Mouse (Mus musculus): ENCODE data around the gene Apoc2.
A peak's percentile ranks its signal among the peaks of the same experiment; 100 is the strongest.

Apoc2 gene

DNA sequence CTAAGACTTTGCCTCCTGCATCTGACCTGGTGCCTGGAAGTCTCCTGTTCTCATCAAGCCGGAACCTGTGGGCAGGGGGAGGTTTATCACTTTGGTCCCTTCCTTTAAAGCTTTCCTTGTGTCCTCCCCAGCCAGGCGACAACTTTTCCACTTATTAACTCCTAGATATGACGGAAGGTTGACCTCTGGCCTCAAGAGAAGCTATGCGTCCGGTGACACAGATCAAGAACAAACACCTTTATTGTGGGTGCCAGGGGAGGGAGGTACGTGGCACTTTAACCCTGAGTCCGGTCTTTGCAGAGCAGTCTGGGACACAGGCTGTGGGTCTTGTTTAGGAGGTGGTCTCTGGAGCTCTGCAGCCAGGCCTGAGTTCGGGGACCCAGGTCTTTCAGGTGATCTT is at the start of gene Apoc2:
Gene Apoc2, minus strand, starts transcription at position 70 of the 400 bp plus-strand sequence.
- DNase-seq (ENCODE audit: low spot score) = no peak

DNA sequence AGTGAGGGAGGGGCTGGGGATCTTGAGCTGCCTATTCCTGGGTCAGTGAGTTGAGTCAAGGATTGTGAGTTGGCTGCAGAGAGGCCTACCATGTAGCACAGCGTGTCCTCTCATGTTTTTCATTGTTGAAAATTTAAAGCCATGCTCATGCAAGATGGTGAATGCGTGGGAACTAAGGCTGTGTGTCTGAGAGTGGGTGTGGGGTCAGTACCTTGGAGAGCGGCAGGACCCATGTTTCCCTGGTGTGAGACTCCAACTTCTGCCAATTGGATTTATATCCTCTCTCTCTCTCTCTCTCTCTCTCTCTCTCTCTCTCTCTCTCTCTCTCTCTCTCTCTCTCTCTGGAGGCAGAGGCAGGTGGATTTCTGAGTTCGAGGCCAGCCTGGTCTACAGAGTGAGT is 48.8 kb upstream of the Apoc2 start:
- no peak for DNase-seq (ENCODE audit: low spot score)

DNA sequence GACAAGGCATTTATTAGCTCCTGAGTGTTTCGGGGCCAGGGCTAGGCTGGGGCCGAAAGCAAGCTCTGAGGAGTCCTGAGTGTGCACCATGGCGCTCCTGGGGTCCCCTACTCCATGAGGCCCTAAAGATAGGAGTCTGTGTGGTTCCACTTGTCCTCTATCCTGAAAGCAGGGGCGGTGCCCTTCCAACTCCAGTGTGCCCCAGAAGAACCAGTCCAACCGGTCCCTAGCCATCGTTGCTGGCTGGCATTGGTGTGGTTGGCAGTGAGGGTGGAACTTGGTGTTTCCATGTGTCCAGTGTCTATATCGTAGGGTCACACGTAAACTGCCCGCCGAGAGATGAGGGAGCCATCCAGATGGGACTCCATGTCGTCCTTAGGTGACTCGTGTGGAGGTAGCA is 46.4 kb upstream of the Apoc2 start:
- no peak for DNase-seq (ENCODE audit: low spot score)

DNA sequence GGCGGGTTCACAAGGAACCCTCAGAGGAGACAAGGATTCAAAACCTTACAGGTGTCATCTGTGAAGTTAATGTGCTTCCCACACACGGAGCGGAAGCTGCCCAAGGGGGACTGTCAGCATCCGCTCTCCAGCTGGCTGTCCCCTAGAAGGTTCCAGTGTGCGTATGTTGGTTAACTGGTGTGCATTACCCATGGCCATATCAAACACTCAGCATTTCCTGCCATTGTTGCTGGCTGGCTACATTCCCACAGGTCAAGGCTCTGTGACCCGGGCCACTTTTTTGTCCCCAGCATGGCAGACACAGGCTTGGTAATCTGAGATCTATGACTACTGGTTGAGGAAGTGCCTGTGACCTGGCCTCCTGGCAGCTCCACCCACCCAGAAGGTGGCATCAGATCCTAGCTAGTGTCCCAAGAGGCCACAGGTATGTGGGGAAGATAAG is 45.0 kb upstream of the Apoc2 start:
- DNase-seq (ENCODE audit: low spot score) = no peak

DNA sequence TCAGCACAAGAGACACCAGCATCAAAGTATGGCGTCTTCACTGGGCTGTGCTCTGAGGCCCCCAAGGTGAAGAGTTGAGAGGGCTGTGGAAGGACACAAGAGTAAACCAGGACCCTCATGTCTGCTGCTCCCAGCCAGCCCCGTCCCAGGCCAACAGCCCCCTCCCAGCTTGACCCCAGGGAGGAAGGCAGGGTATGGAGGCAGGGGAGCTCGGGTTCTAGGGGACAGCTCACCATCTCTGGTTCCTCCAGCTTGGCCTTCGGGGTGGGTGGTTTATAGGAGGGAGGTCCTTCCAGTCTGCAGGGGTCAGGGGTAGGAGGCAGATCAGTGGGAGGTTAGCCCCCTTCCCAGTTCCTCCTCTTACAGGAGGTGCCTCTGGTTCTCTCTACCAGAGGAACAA is 41.5 kb upstream of the Apoc2 start:
- no peak for DNase-seq (ENCODE audit: low spot score)

DNA sequence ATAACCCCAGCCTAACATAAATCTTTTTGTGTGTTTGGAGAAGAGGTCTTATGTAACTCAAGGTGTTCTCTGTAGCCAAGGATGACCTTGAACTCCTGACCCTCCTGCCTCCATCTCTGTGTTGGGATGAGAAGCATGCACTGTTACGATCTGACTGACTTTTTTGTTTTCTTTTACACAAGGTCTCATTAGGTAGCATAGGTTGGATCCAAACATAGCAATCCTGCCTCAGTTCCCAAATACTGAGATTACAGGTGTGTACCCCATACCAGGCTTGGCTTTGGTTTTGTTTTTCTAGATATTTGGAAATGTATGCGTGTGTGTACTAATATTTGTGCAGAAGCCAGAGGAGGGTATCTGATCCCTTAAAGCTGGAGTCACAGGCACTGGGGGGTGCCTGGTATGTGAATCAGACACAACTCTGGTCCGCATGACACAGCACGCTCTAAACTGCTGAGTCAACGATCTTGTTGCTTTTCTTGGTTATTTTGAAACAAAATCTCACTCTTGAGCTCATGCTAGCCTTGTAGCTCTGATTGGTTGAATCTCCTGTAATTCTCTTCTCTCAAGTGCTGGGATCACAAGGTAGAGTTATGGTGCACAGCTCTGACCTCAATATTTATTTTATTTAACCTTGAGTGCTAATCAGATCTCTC is 40.7 kb upstream of the Apoc2 start:
- DNase-seq (ENCODE audit: low spot score) = no peak

DNA sequence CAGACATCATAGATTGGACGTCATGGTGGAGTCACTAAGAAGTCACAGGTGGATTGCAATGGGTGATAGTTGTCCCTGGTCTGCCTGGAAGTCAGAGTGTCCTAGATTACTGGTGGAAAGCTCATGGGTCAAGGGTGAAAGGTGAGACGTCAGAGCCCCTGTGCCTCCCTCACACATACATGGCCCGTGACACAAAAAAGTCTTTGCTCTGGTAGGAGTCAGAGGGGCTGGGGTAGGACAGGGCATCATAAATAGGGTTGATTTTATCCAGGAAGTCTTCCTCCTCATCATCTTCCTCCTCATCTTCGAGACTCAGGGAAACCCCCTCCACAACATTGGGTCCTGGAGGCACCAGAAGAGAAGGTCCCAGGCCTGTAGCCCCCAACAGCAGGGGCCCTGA is 39.6 kb upstream of the Apoc2 start:
- DNase-seq (ENCODE audit: low spot score) = no peak

DNA sequence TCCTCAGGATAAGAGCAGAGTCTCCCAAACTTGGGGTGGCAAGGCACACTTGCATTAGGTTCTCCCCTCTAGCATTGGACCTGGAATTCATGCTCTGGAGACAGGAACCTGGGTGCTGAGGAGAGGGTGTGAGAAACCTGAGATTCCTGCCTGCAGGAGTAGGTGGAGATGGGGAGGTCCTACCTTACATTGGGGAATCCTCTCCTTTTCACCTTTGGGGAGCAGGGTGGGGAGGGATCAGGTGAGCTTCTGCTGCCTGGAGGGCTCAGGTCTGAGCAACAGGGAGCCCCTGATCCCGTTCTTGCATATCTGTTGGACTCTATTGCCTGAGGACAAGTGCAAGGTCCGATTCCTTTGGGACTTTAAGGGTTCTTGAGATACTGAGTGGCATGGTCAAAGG is 39.1 kb upstream of the Apoc2 start:
- DNase-seq (ENCODE audit: low spot score) = no peak

DNA sequence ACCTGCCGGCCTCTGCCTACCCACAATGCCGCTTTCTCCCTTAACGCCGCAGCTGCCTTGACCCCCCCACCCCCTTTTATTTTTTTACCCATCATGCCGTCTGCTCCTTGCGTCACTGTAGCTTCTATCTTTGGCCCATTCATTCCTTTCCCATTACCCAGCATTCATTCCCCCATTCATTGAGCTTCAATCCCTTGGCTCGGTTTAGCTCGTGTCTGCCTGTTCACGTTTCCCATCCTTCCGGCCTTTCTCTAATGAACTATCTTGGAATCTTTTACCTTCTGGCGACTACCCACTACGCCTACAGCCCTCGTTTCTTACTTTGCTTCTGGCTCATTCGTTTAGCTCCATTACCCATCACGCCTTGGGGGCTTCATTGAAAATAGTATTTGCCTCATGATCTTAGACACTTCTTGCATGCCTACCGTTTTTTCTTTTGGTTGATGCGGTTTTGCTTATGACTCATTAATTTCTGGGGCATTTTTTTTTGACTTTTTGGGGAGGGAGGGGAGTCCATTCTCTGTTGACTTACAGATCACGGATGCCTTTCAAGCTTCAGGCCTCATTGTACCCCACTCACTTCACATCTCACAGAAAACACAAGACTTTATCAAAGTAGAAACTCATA is 38.4 kb upstream of the Apoc2 start:
- DNase-seq (ENCODE audit: low spot score) = no peak

DNA sequence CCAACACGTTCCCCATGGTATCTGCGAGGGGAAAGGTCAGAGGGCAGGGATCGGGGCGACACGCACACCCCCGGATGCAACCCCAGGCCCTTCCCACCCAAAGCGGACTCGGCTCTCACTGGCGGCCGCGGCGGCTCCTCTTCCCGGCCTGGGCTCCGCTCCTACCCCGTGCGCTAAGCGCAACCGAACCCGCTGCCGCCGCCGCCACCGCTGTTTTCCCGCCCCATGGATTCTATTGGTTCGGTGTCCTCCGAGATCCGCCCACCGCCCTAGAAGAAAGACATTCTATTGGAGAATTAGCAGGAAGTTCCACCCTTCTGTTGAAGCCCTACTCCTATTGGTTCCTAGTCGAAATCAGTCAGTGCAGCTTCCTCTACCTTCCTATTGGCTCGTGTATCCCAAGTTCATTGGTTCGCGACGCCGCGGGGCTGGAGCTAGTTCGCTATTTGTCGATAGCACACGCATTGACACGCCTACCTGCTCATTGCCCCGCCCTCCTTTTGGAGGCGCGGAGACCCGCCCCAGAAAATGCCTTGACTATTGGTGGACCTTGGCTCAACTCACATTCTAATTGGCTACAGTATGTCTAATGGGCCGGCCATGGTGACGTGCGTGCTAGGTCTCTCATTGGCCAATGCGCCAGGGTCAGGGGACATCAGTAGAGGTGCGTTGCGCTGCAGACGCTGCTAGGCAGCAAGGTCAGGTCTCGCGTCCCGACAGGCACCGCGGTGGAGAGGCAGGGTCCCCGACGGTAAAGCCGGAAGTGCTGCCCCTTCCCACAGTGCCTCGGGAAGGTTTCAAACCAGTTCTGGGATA is 37.7 kb upstream of the Apoc2 start, which contains the start of gene Tomm40:
Gene Tomm40, minus strand, starts transcription at position 200 of the 816 bp plus-strand sequence.
- peak; percentile 100 for DNase-seq (ENCODE audit: low spot score)

DNA sequence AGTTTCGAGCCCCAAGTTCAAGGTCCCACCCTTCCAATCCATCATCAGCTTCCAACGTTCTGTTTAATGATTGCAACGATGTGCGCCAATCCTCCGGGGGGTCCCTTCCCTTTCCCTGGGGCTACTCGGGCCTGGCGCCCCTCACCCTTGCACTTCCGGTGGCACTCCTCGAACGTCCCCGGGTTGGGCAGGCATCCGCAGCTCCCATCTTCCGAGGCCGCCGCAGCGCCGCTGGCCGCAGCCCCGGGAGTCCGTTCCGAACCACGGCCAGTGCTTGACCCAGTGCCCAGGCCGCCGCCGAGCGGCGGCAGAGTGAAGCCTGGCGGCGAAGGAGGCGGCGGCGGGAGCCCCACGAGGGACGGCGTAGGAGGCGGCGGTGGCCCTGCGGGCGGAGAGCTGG is 37.1 kb upstream of the Apoc2 start:
- no peak for DNase-seq (ENCODE audit: low spot score)

DNA sequence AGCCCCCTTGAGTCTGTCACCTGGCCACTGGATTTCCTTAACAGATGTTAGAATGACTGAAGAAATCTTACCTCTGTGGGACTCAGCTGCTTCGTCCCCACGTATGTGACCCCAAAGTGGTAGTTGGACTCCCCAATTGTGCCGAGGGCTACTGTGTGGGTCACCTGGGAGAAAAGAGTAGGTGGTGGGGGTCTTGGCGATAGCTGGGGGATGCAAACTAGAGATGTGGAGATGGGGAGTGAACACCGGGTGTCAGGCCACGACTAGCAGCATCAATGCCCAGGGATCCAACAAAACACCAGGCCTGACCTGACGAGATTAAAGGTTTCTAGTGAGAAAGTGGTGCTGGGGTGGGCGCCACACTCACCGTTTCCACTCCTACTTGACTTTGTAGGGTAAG is 35.9 kb upstream of the Apoc2 start:
- DNase-seq (ENCODE audit: low spot score) = no peak

DNA sequence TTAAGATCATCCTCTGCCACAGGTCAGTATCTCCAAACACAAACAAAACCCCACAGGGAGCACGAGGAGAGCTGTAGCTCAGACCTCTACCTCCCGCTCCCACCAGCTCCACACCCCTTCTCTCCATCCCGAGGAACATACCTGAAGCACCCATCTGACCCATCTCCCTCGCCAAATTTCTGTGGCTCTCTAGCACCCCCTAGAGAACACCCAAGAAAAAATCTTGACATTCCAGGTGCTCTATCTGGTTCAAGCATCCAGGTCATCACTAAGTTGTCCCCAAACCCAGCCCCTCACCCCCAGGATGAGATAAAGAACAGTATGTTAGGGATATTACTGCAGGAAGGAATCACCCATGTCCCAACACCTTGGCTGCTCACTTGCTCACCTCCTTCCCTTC is 35.5 kb upstream of the Apoc2 start:
- no peak for DNase-seq (ENCODE audit: low spot score)

DNA sequence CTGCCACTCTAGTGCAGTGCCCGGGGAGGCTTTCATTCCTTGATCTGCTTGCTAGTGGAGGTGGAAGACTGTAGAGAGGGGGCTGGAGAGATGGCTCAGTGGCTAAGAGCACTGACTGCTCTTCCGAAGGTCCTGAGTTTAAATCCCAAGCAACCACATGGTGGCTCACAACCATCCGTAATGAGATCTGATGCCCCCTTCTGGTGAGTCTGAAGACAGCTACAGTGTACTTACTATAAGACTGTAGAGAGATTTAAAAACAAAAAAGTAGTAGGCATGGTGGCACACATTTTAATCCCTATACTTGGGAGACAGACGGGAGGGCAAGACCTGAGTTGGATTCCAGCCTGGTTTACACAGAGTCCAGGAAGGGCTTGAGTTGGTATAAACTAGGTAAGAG is 34.7 kb upstream of the Apoc2 start:
- DNase-seq (ENCODE audit: low spot score) = no peak

DNA sequence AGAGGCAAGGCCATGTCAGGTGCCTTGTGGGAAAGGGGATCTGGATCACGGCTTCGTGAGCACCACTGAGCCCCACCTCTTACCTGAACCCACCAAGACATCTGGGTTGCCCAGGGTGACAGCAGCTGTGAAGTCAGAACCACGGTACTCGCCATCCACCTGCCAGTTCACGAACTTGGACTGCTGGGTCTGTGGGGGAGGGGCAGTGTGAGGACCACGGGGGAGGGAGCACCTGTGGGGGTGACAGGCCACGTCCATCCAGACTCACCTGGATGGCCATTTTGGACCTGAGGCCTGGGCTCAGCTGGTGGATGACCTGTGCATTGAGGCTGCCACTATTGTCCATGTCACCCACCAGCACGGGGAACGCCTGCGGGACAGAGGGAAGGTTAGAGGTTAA is 32.9 kb upstream of the Apoc2 start:
- DNase-seq (ENCODE audit: low spot score) = no peak

DNA sequence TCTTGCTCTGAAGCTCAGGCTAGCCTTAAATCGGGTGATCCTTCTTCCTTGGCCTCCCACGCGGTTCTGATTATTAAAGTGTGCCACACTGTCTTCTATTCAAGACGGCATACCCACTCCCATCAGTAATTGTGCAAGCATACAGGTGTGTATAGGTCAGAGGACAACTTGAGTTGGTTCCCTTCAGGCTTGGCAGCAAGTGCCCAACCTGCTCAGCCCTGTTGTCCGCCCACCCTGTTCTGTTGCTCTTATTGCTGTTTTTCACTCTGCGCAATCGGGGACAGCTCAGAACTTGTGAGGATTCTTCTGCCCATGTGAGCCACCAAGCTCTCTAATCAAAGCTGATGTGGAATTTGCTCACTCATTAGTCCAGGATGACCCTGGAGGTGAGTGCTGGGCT is 27.5 kb upstream of the Apoc2 start:
- DNase-seq (ENCODE audit: low spot score) = no peak

DNA sequence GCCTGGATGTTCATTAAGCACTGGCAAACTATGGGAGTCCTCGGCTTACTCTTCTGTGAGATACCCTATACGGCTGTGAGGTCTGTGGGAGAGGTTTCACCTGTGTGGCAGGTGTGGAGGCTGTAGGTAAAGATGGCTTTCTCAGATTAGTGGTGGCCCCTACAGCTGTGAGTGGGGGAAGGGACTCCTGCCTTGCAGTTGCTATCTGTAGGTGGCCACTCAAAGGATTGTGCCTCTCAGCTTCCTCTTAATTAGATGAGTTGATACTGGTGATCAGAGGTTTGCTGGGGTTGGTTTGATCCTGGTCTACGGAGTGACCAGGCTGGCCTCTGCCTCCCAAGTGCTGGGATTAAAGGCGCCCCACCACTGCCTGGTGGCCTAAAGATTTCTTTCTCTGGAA is 26.7 kb upstream of the Apoc2 start:
- DNase-seq (ENCODE audit: low spot score) = no peak

DNA sequence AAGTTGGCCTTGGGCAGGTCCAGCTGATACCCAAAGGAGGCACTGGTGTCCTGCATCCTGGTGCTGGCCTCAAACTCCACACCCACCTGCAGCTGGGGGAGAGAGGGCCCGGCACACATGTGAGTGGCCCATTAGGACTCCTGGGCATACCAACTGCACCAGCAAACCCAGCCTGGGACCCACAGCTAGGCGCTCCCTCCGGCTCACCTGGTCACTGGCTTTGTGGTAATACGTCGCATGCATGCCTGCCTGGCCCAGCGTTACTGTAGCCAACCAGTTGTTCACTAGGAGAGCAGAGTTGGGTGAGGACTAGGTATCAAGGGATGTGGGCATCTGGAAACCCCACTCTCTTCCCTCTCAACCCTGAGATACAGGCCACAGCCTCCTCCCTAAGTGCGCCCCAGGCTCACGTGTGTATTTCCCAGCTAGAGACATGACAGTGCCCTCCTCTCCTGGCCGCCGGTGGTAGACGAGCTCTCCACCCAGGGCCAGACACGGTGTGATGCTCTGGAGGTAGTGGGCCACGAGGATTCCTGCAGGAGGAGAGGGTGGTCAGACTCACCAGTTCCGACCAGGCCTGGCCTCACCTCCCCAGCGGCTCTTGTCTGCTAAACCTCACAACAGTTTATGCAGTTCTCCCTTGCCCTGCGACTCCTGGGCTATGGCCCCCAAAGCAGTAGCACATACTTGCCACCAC is 25.3 kb upstream of the Apoc2 start:
- no peak for DNase-seq (ENCODE audit: low spot score)

DNA sequence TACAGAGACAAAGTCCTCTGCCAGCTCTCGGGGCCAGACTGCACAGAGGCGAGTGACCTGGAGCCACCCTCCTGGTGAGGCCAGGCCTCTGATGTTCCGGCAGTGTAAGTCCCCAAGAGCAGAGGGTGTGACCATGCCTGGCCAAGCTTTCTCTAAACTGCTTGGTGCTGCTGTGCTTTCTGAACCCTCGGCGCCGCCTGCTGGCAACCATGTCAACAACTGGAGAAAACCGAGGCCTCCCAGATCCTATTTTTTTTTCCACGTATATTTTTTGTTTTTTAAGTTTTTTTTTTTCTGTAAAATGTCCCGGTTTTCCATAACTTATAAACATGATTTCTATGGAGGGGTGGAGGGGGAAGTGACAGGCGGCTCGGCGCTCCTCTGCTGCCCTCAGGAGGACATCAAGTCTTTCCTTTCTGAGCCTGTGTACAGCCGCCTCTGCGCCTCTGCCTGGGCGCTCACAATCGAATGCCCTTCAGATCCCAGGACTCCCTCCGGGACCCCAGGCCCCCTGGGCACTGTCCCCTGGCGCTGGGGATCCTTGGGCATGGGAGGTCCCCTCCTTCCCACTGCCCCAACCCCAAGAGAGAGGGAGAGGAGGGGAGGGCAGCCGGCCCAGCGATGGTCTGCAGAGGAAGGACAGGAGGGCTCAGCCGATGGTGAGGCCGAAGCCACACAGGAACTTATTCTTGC is 23.5 kb upstream of the Apoc2 start:
- no peak for DNase-seq (ENCODE audit: low spot score)

DNA sequence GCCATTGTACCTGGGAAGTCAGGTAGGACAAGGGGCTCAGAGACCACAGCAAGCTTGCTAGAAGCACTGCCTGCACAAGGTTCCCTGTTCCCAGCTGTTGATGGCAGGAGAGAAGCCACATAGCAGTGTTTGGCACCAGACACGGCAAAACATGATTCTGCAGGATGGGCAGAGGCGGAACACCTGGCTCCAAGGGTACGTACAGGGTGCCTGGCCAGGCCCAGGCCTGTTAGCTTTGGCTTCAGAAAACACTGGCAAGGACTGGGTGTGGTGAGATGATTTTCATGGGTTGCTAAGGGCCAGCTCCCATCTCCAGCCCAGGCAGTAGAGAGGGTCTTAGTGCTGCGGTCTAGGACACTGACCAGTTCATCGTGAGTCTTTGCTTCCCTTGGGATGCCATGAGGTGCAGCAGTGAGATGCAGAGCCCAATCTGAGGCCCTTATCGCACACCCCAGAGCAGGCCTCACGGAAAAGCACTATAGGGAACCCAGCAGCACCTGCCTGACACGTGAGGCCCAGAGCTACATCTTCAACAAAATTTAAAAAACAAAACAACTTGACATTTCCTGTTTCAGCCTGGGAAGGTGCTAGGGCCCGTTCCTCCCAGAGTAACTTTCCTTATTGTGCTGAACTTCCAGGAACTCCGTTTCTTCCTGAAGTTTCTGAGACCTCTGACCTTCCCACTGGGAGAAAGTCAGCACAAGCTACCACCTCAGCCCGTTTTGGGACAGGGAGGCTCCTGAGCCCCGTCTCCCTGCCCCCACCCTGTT is 22.7 kb upstream of the Apoc2 start:
- no peak for DNase-seq (ENCODE audit: low spot score)

DNA sequence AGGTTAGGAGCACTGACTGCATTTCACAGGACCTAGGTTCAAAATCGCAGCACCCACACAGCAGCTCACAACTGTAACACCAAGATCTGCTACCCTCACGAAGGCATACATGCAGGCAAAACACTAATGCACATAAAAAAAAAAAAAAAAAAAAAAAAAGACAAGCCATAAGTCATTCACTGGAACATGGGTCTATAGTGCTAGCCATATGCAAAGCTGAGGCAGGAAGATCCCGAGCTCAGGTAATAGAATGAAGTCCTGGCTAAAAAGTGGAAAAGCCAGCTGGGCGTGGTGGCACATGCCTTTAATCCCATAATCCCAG is 22.0 kb upstream of the Apoc2 start:
- DNase-seq (ENCODE audit: low spot score) = no peak

Measured in ovary, adult 18-20 months (tissue).